Mouse (Mus musculus) MEL (cell line): Measurements from ENCODE around the gene Tmtc1. TPM values are rescaled to one million over a fixed set of nuclear protein-coding genes. Genes with fewer than 3 reads are reported as not detected.

Source experiments
- DNase-seq: peaks from one replicate; pipeline ENCODE4 v3.0.0; 2011; ENCODE audit warnings: low read depth, low spot score
- H3K27ac ChIP-seq: 2 replicates; pipeline ENCODE4 v1.5.1; 2012; ENCODE audit warnings: low read depth, mild to moderate bottlenecking, control low read depth, low read length, moderate library complexity; ENCODE audit not compliant: control insufficient read depth
- H3K27me3 ChIP-seq, 2 experiments: fragments of 150-350 bp in 1 of 2; sonication (generic) in 1 of 2; 2 replicates each; pipeline ENCODE4 v1.6.1; 2012; ENCODE audit warnings: low read length in 2 of 2, mild to moderate bottlenecking in 2 of 2, improper control_type of control experiment in 1 of 2, moderate library complexity in 1 of 2; ENCODE audit not compliant: insufficient read depth in 2 of 2, control insufficient read depth in 1 of 2
- H3K36me3 ChIP-seq, 2 experiments: 2 replicates each; pipeline ENCODE4 v1.6.1; 2012 to 2014; ENCODE audit warnings: low read length in 2 of 2, improper control_type of control experiment in 1 of 2, inconsistent platforms in 1 of 2, mild to moderate bottlenecking in 1 of 2; ENCODE audit not compliant: insufficient read depth in 2 of 2, control insufficient read depth in 1 of 2
- H3K4me1 ChIP-seq, 2 experiments: fragments of 150-350 bp in 1 of 2; sonication (generic) in 1 of 2; 2 replicates each; pipeline ENCODE4 v1.6.1; 2012; ENCODE audit warnings: low read length in 2 of 2, improper control_type of control experiment in 1 of 2, mild to moderate bottlenecking in 1 of 2; ENCODE audit not compliant: insufficient read depth in 2 of 2, control insufficient read depth in 1 of 2
- H3K4me3 ChIP-seq, 2 experiments: fragments of 150-350 bp in 1 of 2; sonication (generic) in 1 of 2; 2 replicates each; pipeline ENCODE4 v1.5.1; 2012; ENCODE audit warnings: low read depth in 2 of 2, low read length in 2 of 2, mild to moderate bottlenecking in 2 of 2, moderate library complexity in 2 of 2, control low read depth in 1 of 2, improper control_type of control experiment in 1 of 2; ENCODE audit not compliant: control insufficient read depth in 1 of 2, insufficient read depth in 1 of 2
- H3K79me2 ChIP-seq: 2 replicates; pipeline ENCODE4 v1.6.1; 2012; ENCODE audit warnings: mild to moderate bottlenecking, low read length, moderate library complexity; ENCODE audit not compliant: control insufficient read depth, poor library complexity, insufficient read depth
- H3K9ac ChIP-seq: 2 replicates; pipeline ENCODE4 v1.6.1; 2012; ENCODE audit warnings: low read depth, mild to moderate bottlenecking, control low read depth, low read length, moderate library complexity; ENCODE audit not compliant: control insufficient read depth, poor library complexity, severe bottlenecking
- H3K9me3 ChIP-seq: fragments of 150-350 bp; sonication (generic); replicated peaks from 2 replicates; pipeline ENCODE4 v1.6.1; 2012; ENCODE audit warnings: mild to moderate bottlenecking, low read length, improper control_type of control experiment, moderate library complexity; ENCODE audit not compliant: insufficient read depth
- BHLHE40 ChIP-seq: IDR thresholded peaks from 2 replicates; pipeline ENCODE4 v1.6.1; 2012; ENCODE audit warnings: low read depth, mild to moderate bottlenecking, inconsistent platforms, low read length, improper control_type of control experiment, borderline replicate concordance
- CHD2 ChIP-seq: IDR thresholded peaks from 2 replicates; pipeline ENCODE4 v1.6.1; 2011; ENCODE audit warnings: low read length, improper control_type of control experiment
- CTCF ChIP-seq, 3 experiments: IDR thresholded peaks in 2 of 3; conservative IDR thresholded peaks in 1 of 3; 2 replicates each; pipeline ENCODE4 v1.5.1; 2011 to 2012; ENCODE audit warnings: low read length in 3 of 3, low read depth in 2 of 3, mild to moderate bottlenecking in 2 of 3, improper control_type of control experiment in 1 of 3, inconsistent platforms in 1 of 3, mixed read lengths in 1 of 3, moderate library complexity in 1 of 3; ENCODE audit not compliant: control insufficient read depth in 1 of 3, insufficient read depth in 1 of 3, poor library complexity in 1 of 3, severe bottlenecking in 1 of 3
- EP300 ChIP-seq, 2 experiments: IDR thresholded peaks; 2 replicates each; pipeline ENCODE4 v1.6.1; 2011; ENCODE audit warnings: improper control_type of control experiment in 2 of 2, low read length in 2 of 2, low read depth in 1 of 2, mild to moderate bottlenecking in 1 of 2
- GATA1 ChIP-seq: IDR thresholded peaks from 2 replicates; pipeline ENCODE4 v1.6.1; 2011; ENCODE audit warnings: low read depth, low read length, improper control_type of control experiment
- MAZ ChIP-seq: IDR thresholded peaks from 2 replicates; pipeline ENCODE4 v1.6.1; 2012; ENCODE audit warnings: low read depth, mild to moderate bottlenecking, inconsistent platforms, low read length, improper control_type of control experiment
- MEF2A ChIP-seq: IDR thresholded peaks from 2 replicates; pipeline ENCODE4 v1.6.1; 2014; ENCODE audit warnings: low read depth, mild to moderate bottlenecking, inconsistent platforms, low read length, improper control_type of control experiment; ENCODE audit not compliant: poor library complexity, insufficient replicate concordance, severe bottlenecking; ENCODE audit errors: extremely low read depth
- MXI1 ChIP-seq: IDR thresholded peaks from 2 replicates; pipeline ENCODE4 v1.6.1; 2011; ENCODE audit warnings: mild to moderate bottlenecking, low read depth, low read length, improper control_type of control experiment
- NELFE ChIP-seq: IDR thresholded peaks from 2 replicates; pipeline ENCODE4 v1.6.1; 2011; ENCODE audit warnings: low read depth, low read length, improper control_type of control experiment
- NRF1 ChIP-seq: IDR thresholded peaks from 2 replicates; pipeline ENCODE4 v1.6.1; 2014; ENCODE audit warnings: low read depth, mild to moderate bottlenecking, inconsistent platforms, low read length, improper control_type of control experiment, moderate library complexity; ENCODE audit not compliant: poor library complexity, insufficient read depth, severe bottlenecking
- POLR2A ChIP-seq, 2 experiments: IDR thresholded peaks; 2 replicates each; pipeline ENCODE4 v1.6.1; 2011 to 2012; ENCODE audit warnings: low read length in 2 of 2, mild to moderate bottlenecking in 2 of 2, control low read depth in 1 of 2, improper control_type of control experiment in 1 of 2, low read depth in 1 of 2, moderate library complexity in 1 of 2; ENCODE audit not compliant: control insufficient read depth in 1 of 2, insufficient read depth in 1 of 2, poor library complexity in 1 of 2
- POLR2AphosphoS2 ChIP-seq: IDR thresholded peaks from 2 replicates; pipeline ENCODE4 v1.6.1; 2011; ENCODE audit warnings: low read length, improper control_type of control experiment
- SMC3 ChIP-seq: IDR thresholded peaks from 2 replicates; pipeline ENCODE4 v1.6.1; 2011; ENCODE audit warnings: low read depth, low read length, improper control_type of control experiment
- TBP ChIP-seq: IDR thresholded peaks from 2 replicates; pipeline ENCODE4 v1.8.0; 2011; ENCODE audit warnings: low read depth, low read length, improper control_type of control experiment
- UBTF ChIP-seq: IDR thresholded peaks from 2 replicates; pipeline ENCODE4 v1.6.1; 2012; ENCODE audit warnings: low read depth, mild to moderate bottlenecking, inconsistent platforms, low read length, improper control_type of control experiment, moderate library complexity, borderline replicate concordance; ENCODE audit not compliant: insufficient read depth
- ZKSCAN1 ChIP-seq: IDR thresholded peaks from 2 replicates; pipeline ENCODE4 v1.6.1; 2012; ENCODE audit warnings: low read depth, mild to moderate bottlenecking, inconsistent platforms, low read length, improper control_type of control experiment, moderate library complexity
- ZMIZ1 ChIP-seq: IDR thresholded peaks from 2 replicates; pipeline ENCODE4 v1.6.1; 2012; ENCODE audit warnings: low read depth, mild to moderate bottlenecking, inconsistent platforms, low read length, improper control_type of control experiment, moderate library complexity
- polyA plus RNA-seq, 2 experiments: library from polyadenylated mRNA; stranded (reverse) in 1 of 2; unstranded in 1 of 2; fragments of >175 nt in 1 of 2; fragments of >200 nt in 1 of 2; gene quantifications; 2 replicates each; pipeline versions ENCODE4 v1.2.1 to v1.2.4; 2012; ENCODE audit warnings: low replicate concordance in 2 of 2, low read depth in 1 of 2; ENCODE audit not compliant: insufficient read length in 2 of 2, insufficient read depth in 1 of 2, missing spikeins in 1 of 2
- total RNA-seq: library from RNA; depleted of rRNA; stranded (reverse); fragments of 300-350 nt; gene quantifications from 2 replicates; pipeline ENCODE4 v1.2.3, GENCODE M21; 2012

The Tmtc1 gene
- total and polyA plus RNA-seq, 3 experiments, result 0.03 TPM; not detected in 2

GRCm38 (mm10) chr6:148363162-148363561 is 81.0 kb downstream of the Tmtc1 start:
- H3K9me3 ChIP-seq, result no peaks in the 10 kb centered on the region
- no peak overlapping the region for H3K4me3 ChIP-seq
- TF ChIP-seq EP300 (IDR thresholded peaks at IDR 0.05; ENCODE audit: low read depth in 1 of 2, low read length in 2 of 2) (no peak), GATA1 (no peak), POLR2AphosphoS2 (no peak), ZMIZ1 (no peak), ZKSCAN1 (no peak), MEF2A (no peak), CHD2 (no peak), TBP (no peak), UBTF (no peak), POLR2A (IDR thresholded peaks at IDR 0.05; ENCODE audit: control insufficient read depth in 1 of 2, insufficient read depth in 1 of 2, low read depth in 1 of 2, low read length in 2 of 2, poor library complexity in 1 of 2) (no peak), MAZ (no peak), BHLHE40 (no peak), NELFE (no peak), MXI1 (no peak), SMC3 (no peak)
- H3K27me3 ChIP-seq, result no peaks in the 10 kb centered on the region
- no peaks in the 10 kb centered on the region for H3K4me1 ChIP-seq
- no peak overlapping the region for H3K9ac ChIP-seq
- H3K27ac ChIP-seq, result no peak overlapping the region
- no peaks in the 10 kb centered on the region for H3K36me3 ChIP-seq
- no peak for DNase-seq
- no peaks in the 10 kb centered on the region for H3K79me2 ChIP-seq

- Histone ChIP-seq H3K27me3 (no peaks in the 10 kb centered on the region), H3K4me3 (no peak overlapping the region), H3K36me3 (no peaks in the 10 kb centered on the region), H3K27ac (no peak overlapping the region), H3K9ac (no peak overlapping the region), H3K4me1 (no peaks in the 10 kb centered on the region), H3K9me3 (no peaks in the 10 kb centered on the region), H3K79me2 (no peaks in the 10 kb centered on the region)
- TF ChIP-seq SMC3 (no peak), CTCF (IDR thresholded peaks at IDR 0.05 in 2 of 3, conservative IDR thresholded peaks at IDR 0.05 in 1 of 3; ENCODE audit: control insufficient read depth in 1 of 3, insufficient read depth in 1 of 3, low read depth in 2 of 3, low read length in 3 of 3, poor library complexity in 1 of 3, severe bottlenecking in 1 of 3) (no peak), NRF1 (no peak)
- no peak for DNase-seq
These were observed 81.7 kb downstream of the Tmtc1 start for GRCm38 (mm10) chr6:148362475-148362874.
